Mouse (Mus musculus): ENCODE data around the gene Ubqln4. TPM values are rescaled to one million over a fixed set of nuclear protein-coding genes. Genes with fewer than 3 reads are reported as not detected.

Gene Ubqln4
- 39.2 and 40.1 TPM in 2 replicates for polyA plus RNA-seq (2015; fragmentation: Nextera tagmentation; extraction: Ambion mirVana)

- no peaks in the 10 kb centered on the region for H3K9me3 ChIP-seq (replicated peaks)
- no peaks in the 10 kb centered on the region for H3K27me3 ChIP-seq (replicated peaks)
- peak; percentile 88 for ATAC-seq (ENCODE audit: low FRiP score)
- H3K4me2 ChIP-seq, result peak within 1 kb of the TSS; percentile 73
- H3K36me3 ChIP-seq, result peaks cover 29% of the 10 kb centered on the region
- H3K4me3 ChIP-seq (replicated peaks), result peak within 1 kb of the TSS; percentile 75
- peak within 1 kb of the TSS; percentile 90 for H3K9ac ChIP-seq (replicated peaks)
- WGBS, result under 1% methylated on average over 33 of the region's 37 CpGs
- H3K4me1 ChIP-seq, result peaks cover 43% of the 10 kb centered on the region
- peak within 1 kb of the TSS; percentile 95 for H3K27ac ChIP-seq (replicated peaks)
Measured at GRCm38 (mm10) chr3:88553525-88553879, at the start of gene Ubqln4. Ubqln4 (plus strand) TSS chr3:88553758.

GRCm38 (mm10) chr3:88503881-88504746 is 49.4 kb upstream of the Ubqln4 start:
- no peaks in the 10 kb centered on the region for H3K36me3 ChIP-seq
- H3K9me3 ChIP-seq (replicated peaks), result no peaks in the 10 kb centered on the region
- peak overlapping the region; percentile 86; the same call in 1 of the 2 replicates for H3K27ac ChIP-seq (replicated peaks)
- H3K4me2 ChIP-seq, result no peak overlapping the region
- no peak for ATAC-seq (ENCODE audit: low FRiP score)
- 56% methylated on average over 8 of the region's 8 CpGs for WGBS
- no peak overlapping the region for H3K9ac ChIP-seq (replicated peaks)
- no peak overlapping the region for H3K4me3 ChIP-seq (replicated peaks)
- peaks cover 35% of the 10 kb centered on the region for H3K4me1 ChIP-seq
- peaks cover 9% of the 10 kb centered on the region; the same call in 1 of the 2 replicates for H3K27me3 ChIP-seq (replicated peaks)

GRCm38 (mm10) chr3:88505081-88505480 is 48.5 kb upstream of the Ubqln4 start:
- ATAC-seq (ENCODE audit: low FRiP score), result no peak
- no peaks in the 10 kb centered on the region for H3K36me3 ChIP-seq
- peaks cover 9% of the 10 kb centered on the region; the same call in 1 of the 2 replicates for H3K27me3 ChIP-seq (replicated peaks)
- no peak overlapping the region for H3K4me2 ChIP-seq
- H3K9ac ChIP-seq (replicated peaks), result no peak overlapping the region
- peaks cover 42% of the 10 kb centered on the region for H3K4me1 ChIP-seq
- H3K27ac ChIP-seq (replicated peaks), result no peak overlapping the region; the same call in 1 of the 2 replicates
- H3K9me3 ChIP-seq (replicated peaks), result no peaks in the 10 kb centered on the region
- H3K4me3 ChIP-seq (replicated peaks), result no peak overlapping the region
- WGBS, result 67% methylated on average over 6 of the region's 6 CpGs

GRCm38 (mm10) chr3:88505765-88506164 is 47.8 kb upstream of the Ubqln4 start:
- 53% methylated on average over 7 of the region's 7 CpGs for WGBS
- ATAC-seq (ENCODE audit: low FRiP score), result no peak

GRCm38 (mm10) chr3:88509250-88509649 is 44.3 kb upstream of the Ubqln4 start:
- peak overlapping the region; percentile 39 for H3K4me3 ChIP-seq (replicated peaks)
- H3K4me2 ChIP-seq, result peak overlapping the region; percentile 60
- peaks cover 39% of the 10 kb centered on the region for H3K4me1 ChIP-seq
- 54% methylated on average over 3 of the region's 3 CpGs for WGBS
- H3K27me3 ChIP-seq (replicated peaks), result peaks cover 1% of the 10 kb centered on the region; the same call in 1 of the 2 replicates
- peak overlapping the region; percentile 88 for H3K27ac ChIP-seq (replicated peaks)
- no peaks in the 10 kb centered on the region for H3K9me3 ChIP-seq (replicated peaks)
- H3K36me3 ChIP-seq, result no peaks in the 10 kb centered on the region
- peak overlapping the region; percentile 46 for H3K9ac ChIP-seq (replicated peaks)
- no peak for ATAC-seq (ENCODE audit: low FRiP score)

More at GRCm38 (mm10) chr3:88505765-88506164, 47.8 kb upstream of the Ubqln4 start:
- Histone ChIP-seq H3K36me3 (no peaks in the 10 kb centered on the region), H3K9ac (replicated peaks) (no peak overlapping the region), H3K9me3 (replicated peaks) (no peaks in the 10 kb centered on the region), H3K27ac (replicated peaks) (no peak overlapping the region), H3K4me3 (replicated peaks) (no peak overlapping the region), H3K4me2 (no peak overlapping the region), H3K4me1 (peaks cover 44% of the 10 kb centered on the region), H3K27me3 (replicated peaks) (peaks cover 9% of the 10 kb centered on the region; the same call in 1 of the 2 replicates)

- WGBS, result under 1% methylated on average over 31 of the region's 31 CpGs
- H3K36me3 ChIP-seq, result no peaks in the 10 kb centered on the region
- H3K27ac ChIP-seq (replicated peaks), result peak within 1 kb of the TSS; percentile 88
- no peaks in the 10 kb centered on the region for H3K9me3 ChIP-seq (replicated peaks)
- H3K27me3 ChIP-seq (replicated peaks), result no peaks in the 10 kb centered on the region; the same call in 1 of the 2 replicates
- H3K4me2 ChIP-seq, result peak within 1 kb of the TSS; percentile 60
- H3K4me1 ChIP-seq, result peaks cover 39% of the 10 kb centered on the region
- ATAC-seq (ENCODE audit: low FRiP score), result peak; percentile 94
- H3K4me3 ChIP-seq (replicated peaks), result peak within 1 kb of the TSS; percentile 39
- peak within 1 kb of the TSS; percentile 46 for H3K9ac ChIP-seq (replicated peaks)
Measured at GRCm38 (mm10) chr3:88509692-88510420, 43.7 kb upstream of the Ubqln4 start, which contains the start of gene Lmna. Lmna (minus strand) TSS chr3:88509956.

- 49% methylated on average over 13 of the region's 13 CpGs for WGBS
- no peak for ATAC-seq (ENCODE audit: low FRiP score)
- Histone ChIP-seq H3K4me2 (peak overlapping the region; percentile 60), H3K27me3 (replicated peaks) (no peaks in the 10 kb centered on the region), H3K9ac (replicated peaks) (peak overlapping the region; percentile 46; the same call in 1 of the 2 replicates), H3K4me3 (replicated peaks) (peak overlapping the region; percentile 39), H3K4me1 (peaks cover 39% of the 10 kb centered on the region), H3K36me3 (no peaks in the 10 kb centered on the region), H3K9me3 (replicated peaks) (no peaks in the 10 kb centered on the region), H3K27ac (replicated peaks) (peak overlapping the region; percentile 88)
Measured at GRCm38 (mm10) chr3:88510421-88511289, 42.9 kb upstream of the Ubqln4 start.

GRCm38 (mm10) chr3:88511559-88511958 is 42.0 kb upstream of the Ubqln4 start:
- H3K27ac ChIP-seq (replicated peaks), result 0 out of 2 replicates have a peak overlapping the region, but pooled peaks have one; percentile 30
- no peak overlapping the region for H3K9ac ChIP-seq (replicated peaks)
- H3K4me3 ChIP-seq (replicated peaks), result no peak overlapping the region
- peaks cover 39% of the 10 kb centered on the region for H3K4me1 ChIP-seq
- H3K27me3 ChIP-seq (replicated peaks), result no peaks in the 10 kb centered on the region
- 64% methylated on average over 4 of the region's 4 CpGs for WGBS
- H3K4me2 ChIP-seq, result no peak overlapping the region
- H3K9me3 ChIP-seq (replicated peaks), result no peaks in the 10 kb centered on the region
- no peaks in the 10 kb centered on the region for H3K36me3 ChIP-seq
- no peak for ATAC-seq (ENCODE audit: low FRiP score)

- Histone ChIP-seq H3K4me2 (no peak overlapping the region), H3K9ac (replicated peaks) (no peak overlapping the region; the same call in 1 of the 2 replicates), H3K4me3 (replicated peaks) (no peak overlapping the region), H3K9me3 (replicated peaks) (no peaks in the 10 kb centered on the region), H3K36me3 (no peaks in the 10 kb centered on the region), H3K27me3 (replicated peaks) (no peaks in the 10 kb centered on the region), H3K4me1 (peaks cover 39% of the 10 kb centered on the region), H3K27ac (replicated peaks) (0 out of 2 replicates have a peak overlapping the region, but pooled peaks have one; percentile 30)
- WGBS, result 40% methylated on average over 6 of the region's 6 CpGs
- ATAC-seq (ENCODE audit: low FRiP score), result no peak
Measured at GRCm38 (mm10) chr3:88512141-88512895, 41.2 kb upstream of the Ubqln4 start.

GRCm38 (mm10) chr3:88512896-88513545 is 40.5 kb upstream of the Ubqln4 start:
- H3K4me1 ChIP-seq, result peaks cover 39% of the 10 kb centered on the region
- H3K27ac ChIP-seq (replicated peaks), result 0 out of 2 replicates have a peak overlapping the region, but pooled peaks have one; percentile 30
- H3K4me3 ChIP-seq (replicated peaks), result no peak overlapping the region
- H3K4me2 ChIP-seq, result no peak overlapping the region
- WGBS, result 49% methylated on average over 15 of the region's 15 CpGs
- ATAC-seq (ENCODE audit: low FRiP score), result no peak
- no peaks in the 10 kb centered on the region for H3K9me3 ChIP-seq (replicated peaks)
- no peaks in the 10 kb centered on the region for H3K27me3 ChIP-seq (replicated peaks)
- H3K9ac ChIP-seq (replicated peaks), result no peak overlapping the region; the same call in 1 of the 2 replicates
- no peaks in the 10 kb centered on the region for H3K36me3 ChIP-seq

Measured in neural tube, embryonic 15.5 days (tissue).